Mouse (Mus musculus) MEL-GATA-1-ER (cell line): Measurements from ENCODE around the gene Rgma.

ENCODE experiments used
- DNase-seq: peaks from one replicate; pipeline ENCODE4 v3.0.0-alpha.2; 2012; ENCODE audit warnings: low read depth; ENCODE audit errors: extremely low read depth

Rgma gene

DNA sequence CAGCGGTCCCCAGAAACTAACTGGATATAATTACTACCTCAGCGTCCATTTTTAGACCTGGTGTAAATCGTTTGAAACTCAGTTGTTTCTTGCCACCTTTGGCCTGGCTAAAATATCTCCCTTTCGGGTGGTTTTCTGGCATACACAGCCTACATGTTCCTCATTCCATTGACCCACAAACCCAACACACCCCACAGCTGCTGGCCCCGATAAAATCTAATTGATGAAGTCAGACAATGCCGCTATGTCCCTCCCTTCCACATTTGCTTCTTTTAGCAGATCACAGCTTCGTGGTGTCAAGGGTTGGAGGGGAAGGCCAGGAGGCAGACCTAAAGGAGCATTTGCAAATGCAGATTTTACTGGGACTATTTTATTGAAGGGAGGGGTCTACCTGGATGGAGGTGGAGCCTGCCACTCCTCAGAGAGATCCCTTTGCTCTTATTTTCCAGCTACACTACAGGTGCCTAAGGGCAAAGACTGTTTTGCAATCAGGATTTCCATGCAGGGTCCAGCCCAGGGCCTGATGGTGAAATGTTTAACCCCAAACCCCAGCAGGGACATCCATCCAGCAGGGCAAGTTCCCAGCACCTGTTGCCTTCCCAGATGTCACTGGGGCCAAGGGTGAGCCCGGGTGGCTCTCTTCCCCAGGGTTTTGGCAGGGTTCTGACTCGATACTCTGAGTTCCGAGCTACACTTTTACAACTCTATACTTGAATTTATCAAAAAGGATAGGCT, 3.6 kb upstream of the Rgma start:
- DNase-seq, result no peak

DNA sequence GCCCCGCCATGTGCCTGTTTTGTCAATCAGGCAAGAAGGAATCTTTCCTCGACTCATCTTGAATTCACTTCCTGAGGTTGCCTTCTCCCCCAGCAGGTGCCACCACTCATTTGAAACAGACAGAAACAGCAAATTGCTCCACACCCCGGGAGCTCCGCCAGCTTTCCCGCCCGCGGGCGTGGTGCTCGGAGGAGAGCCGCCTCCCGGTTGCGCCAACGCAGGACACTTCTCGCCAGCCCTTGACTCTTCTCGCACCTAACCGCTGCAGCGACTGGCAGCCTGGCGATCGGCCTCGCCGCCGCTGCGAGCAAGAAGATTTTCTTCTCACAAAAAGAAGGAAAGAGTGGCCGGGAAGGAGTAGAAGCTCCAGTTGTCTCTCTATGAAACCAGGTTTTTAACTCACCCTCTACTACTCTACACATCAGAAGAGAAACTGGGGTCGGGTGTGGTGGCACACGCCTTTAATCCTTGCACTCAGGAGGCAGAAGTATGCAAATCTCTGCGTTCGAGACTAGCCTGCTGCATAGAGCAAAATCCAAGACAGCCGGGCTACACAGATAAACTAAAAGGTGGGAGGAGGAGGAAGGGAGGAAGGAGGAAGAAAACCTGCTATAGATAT, 2.8 kb upstream of the Rgma start:
- no peak for DNase-seq

DNA sequence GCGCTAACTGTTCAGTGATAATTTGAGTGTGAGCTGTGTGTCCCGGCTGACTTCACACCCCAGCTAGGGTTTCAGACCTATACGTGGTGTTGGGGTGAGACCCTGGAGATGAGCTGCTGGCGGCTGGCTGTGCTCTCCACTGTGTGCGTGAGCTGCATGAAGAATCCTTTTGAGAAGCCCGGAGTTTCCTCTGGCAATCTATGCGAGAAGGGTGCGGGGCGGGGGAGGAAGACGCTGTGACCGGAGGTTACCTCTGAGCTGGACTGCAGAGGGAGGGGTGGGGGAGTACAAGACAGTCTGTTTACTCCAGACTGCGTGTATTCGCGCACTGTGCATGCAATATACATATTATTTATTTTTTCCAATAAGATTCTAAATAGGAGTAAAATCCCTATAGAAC, 582 bp upstream of the Rgma start:
- DNase-seq, result no peak

DNA sequence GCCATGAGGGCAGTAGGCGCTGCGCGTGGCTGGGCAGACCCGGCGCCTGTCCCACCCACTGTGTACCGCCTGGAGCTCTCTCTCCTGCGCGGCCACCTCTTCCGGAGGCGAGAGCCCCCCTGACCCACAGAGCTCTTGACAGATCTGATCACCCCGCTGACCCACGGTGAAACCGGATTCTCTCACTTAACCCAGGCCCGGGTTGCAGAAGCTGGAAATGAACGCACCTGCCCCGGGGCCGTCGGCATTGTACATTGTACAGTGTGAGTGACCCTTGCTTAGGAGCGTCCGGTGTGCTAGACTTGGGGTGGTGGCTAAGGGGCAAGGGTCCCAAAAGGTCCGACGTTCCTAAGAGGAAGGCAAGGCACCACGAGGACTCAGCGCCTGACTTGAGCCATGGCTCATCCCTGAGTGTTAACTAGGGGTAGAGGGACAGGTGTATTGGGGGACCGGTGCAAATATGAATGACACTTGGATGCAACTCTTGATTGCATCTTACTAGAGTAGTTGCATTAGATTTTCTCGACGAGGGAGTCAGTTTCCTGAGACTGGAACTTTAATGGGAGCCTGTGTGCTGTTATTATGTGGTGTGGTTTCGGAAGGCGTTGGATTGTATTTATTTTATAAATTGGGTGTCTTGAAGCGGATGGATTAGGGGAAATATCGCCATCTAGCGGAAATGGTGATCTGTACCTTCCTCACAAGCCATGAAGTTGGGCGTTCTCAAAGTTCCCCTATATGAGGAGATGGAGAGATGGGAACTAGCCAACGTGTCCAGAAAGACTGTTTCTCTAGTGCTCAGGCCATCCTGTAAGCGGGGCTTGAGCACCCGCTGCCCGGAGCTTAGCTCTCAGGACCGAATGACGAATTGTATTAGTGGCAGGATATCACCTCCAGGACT, 1.0 kb downstream of the Rgma start:
- no peak for DNase-seq

DNA sequence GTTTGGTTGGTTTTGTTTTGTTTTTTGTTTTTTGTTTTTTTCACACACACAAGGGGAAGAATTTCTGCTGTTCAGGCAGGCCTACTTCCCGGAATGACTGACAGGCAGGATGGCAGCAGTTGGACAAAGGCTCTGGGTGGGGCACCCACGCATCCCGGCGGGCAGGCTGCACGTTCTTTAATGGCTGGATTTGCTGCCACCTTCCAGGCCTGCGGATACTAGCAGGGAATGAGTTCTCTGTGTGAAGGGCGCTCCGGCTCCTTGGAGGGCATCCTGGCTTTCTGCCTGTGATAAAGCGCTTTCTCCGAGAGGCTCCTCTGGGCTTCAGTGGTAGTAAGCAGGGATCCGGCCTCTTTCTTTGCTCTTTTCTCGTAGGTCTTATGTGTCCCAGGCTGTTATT, 2.0 kb downstream of the Rgma start:
- DNase-seq, result no peak

DNA sequence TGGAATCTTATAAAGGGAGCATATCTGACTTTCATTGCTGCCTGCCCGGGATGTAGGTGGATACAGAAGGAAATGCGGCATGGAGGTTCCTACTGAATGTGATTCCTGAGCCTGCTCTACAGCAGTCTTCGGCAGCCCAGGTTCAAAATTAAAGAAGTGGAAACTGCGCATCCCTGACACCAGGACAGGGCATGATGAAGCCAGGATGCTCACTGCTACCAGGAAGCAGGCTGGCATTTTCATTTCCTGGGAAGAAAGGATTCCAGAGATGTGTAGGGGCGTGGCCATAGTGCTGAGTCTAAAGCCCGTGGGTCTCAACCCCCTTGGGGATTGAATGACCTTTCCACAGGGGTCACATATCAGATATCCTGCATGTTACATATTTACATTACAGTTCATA, 2.7 kb downstream of the Rgma start:
- DNase-seq, result no peak

DNA sequence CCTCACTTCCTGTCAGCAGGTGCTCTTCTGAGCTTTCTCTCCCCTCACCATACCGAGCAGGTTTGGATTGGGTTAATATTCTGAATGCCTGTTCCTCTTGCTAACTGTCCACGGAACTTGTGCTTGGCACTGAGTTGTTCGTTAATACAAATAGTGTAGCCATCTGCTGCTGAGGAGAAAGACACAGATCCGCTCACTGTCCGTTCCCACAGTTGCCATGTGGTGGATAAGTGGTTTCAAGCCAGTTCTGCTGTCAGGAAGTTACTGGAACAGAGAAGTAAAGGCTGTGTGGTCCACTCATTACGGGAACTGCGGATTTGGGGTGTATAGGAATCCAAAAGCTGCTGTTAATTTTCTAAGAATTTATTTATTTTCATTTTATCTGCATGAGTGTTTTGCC, 7.5 kb downstream of the Rgma start:
- DNase-seq, result no peak

DNA sequence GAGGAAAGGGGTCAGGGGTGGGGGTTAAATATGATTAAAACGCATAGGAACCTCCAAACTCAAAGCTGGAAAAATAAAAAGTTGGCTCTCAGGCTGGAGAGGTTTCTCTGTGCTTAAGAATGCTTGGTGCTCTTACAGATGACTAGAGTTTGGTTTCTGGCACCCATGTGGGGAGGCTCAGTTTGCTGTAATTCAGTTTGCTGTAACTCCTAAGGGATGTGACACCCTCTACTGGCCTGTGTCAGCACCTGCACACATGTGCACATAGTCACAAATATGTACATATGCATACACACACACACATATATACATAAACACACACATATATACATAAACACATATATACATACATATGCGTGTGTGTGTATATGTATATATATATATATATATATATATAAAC, 13.6 kb downstream of the Rgma start:
- no peak for DNase-seq

DNA sequence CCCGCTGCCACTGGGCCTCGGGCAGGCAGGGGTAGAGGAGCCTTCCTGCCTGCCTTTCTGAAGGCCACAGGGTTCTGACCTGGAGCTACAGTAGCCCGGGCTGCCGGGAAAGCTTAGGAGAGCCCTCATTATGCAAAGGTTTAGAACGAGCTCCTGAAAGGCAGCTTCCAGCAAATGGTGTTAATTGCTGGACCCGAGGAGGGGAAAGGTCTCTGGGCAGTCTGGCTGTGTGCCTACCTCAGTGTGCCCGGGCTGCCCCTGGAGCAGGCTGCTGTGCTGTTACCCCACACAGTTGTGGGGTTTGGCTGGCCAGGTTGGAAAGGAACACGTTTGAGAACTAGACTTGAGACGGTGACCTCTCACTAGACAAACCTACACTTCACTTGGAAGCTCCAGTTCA, 14.1 kb downstream of the Rgma start:
- DNase-seq, result no peak

DNA sequence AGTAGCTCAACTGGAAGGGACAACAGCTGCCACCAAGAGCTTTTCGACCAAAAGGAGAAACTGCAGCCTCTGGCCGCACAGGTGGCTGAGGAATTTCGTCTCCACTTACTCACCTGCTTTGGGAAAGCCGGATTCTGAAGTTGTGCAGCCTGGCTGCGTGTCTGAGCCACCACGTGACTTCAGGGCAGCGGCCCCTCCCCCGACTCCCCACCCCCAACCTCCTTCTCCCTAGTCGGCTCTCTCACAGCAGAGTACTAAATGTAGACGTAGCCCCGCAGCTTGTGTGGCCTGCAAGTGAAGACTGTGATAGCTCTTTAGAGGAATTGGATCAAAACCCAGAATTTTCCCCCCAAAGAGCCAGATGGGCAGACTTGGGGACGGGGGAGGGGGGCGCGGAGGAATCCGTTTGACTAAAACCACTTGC, 14.6 kb downstream of the Rgma start:
- DNase-seq, result no peak

DNA sequence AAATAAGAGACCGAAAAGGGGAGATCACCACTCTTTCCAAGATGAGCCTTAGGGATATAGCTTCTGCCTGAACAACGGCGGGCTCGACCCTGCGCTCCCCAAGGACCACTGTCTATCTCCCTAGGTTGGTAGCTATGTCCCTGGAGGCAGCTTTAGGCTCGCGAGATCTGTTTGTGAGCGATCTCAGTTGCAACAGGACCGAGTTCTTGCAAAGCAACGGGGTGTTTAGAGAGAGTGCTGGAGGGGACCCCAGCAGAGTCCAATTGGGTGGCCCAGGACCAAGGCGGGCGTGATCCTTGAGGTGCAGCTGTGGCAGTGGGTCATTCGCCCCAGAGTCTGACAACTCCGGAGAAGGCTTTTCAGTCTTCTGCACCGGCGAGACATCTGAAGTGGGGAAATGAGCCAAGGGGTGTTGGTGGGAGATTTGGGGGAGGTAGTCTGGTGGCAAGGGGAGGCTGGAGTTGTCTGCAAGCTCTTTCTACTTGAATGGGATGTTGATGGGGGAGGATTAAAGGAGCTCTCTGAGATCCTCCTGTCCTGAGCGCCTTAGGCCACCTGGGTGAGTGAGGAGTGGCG, 15.2 kb downstream of the Rgma start:
- DNase-seq, result no peak

DNA sequence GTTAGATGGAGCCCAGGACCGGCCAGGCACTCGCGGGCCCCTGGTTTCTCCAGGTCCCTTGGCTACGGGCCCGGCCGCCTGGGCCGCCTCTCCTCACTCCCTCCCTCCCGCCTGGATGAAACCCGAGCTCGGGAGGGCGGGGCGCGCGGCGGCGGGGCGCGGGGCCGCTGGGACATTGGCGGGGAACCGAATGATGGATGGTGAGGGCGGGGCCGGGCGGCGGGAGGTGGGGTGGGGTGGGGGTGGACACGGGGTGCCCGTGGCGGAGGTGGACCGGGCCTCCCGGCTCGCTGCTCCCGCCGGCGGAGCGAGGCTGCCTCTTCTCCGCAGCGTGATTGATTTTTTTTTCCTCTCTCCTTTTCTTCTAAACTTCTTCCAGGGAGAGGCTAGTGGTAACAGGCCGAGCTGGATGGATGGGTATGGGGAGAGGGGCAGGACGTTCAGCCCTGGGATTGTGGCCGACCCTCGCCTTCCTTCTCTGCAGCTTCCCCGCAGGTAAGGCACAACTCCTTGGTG, 15.8 kb downstream of the Rgma start:
- DNase-seq, result no peak

DNA sequence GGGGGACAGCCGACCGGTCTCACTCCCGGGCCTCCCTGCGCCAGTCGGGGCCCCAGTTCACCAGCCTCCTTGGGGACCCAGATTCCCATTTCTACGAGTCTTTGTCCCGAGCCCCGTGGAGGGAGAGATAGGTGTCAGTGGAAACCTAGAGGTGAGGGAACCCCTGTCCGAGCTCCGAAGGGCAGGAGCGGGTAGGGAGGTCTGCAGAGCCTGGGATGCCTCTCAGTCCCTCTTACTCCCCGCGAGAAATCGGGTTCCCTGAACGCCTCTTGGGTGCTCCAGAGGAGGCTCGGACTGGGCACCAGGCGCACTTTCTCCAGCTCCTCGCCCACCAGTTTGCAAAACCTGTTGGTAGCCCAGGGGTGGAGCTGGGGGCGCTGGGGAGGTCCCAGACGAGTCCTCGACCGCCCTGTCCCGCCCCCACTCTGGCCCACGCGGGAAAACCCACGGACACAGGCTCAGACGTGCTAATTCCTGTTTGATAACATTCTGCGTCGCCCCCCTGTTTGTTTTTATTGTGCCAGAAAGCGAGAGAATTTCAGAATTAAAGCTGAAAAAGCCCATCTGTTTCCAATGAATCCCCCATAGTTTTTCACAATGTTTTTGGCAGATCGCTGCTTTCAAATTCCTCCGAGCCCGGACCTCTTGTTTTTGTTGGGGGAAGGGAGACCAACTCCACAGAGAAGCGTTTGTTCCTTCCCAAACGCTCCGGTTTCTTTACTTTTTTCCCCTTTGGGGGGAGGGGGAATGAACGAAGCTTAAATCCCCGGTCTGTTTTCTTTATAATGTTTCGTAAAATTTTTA, 16.4 kb downstream of the Rgma start:
- no peak for DNase-seq

DNA sequence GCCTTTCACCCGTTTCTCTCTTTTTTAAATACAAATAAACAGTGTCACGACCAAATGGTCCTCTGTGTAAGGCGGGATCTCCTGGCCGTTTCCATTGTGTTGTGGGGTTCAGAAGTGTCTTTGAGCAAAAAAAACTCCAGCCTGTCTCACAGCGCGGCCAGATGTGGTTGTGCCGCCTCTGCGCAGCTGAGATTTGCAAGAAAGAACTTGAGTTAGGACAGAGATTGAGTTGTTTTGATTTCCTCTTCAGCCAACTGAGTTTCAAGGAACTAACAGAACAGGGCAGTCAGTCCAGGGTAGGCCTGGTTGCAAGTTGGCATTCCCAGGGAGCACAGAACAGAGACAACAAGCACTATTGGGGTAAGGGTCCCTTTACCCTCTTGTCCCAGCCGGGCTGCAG, 17.1 kb downstream of the Rgma start:
- no peak for DNase-seq

DNA sequence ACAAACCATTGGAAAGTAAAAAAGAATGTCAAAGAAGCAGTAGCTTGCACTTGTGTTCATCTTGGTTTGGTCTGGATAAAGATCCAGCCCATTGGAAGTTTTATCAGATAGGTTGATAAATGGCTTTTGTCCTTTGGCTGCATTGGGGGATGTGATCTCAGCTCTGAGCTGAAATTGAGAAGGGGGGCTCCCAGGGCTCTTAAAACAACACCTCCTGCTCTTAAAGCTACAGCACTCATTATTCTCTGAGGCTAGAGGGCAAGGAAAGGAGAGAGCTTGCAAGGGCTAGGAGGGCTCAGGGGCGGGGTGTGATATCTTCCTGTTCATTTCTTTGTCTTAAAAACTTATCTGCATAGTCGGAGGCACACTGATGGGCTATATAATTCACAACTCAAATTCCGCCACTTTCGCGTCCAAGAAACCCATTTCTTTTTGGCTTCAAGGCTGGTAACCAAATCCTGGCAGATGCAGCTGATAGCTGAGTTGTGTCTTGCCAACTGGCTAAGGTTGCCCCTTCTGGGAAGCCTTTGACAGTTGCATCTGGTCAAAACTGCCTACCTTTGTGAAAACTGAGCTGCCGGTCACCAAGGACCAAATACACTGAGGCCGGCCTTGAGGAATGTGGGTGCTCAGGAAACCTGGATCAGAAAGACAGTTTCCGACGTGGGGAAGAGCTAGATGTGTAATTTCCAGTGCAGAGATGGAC, 18.2 kb downstream of the Rgma start:
- no peak for DNase-seq

DNA sequence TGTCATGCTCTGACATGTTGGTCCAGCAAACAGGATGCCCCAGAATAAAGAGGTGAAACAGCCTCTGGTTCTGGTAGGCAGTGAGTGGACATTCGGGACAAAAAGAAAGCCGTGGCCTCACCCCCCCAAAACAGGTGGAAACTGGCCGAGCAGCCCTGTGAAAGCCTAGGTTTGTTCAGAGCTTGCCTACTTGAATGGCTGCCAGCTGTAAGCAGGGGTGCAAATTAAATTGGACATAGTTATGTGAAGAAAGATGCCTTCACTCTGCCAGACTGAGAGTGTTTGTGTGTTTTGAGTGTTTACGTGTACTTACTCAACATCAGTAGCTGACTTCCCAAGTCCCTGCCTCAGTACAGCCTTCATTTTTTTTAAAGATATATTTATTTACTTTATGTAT, 18.7 kb downstream of the Rgma start:
- no peak for DNase-seq

DNA sequence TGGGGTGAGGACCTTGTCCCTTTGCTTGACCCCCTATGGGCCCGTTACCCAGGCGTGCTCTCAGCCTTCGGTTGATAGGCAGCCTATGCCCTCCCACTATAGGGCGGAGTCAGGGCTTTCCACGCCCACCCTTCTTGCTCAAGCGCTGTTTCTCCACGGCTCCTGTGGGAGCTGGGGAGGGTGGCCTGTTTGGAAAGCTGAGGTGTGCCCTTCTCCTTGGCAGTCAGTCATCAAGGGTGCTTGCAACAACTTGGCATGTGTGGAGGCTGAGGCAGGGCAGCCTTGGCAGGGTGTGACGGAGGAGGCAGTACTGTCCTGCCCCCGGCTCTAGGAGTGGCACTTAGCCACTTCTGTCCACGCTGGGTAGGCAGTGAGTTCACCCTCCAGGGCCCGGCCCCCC, 23.0 kb downstream of the Rgma start:
- DNase-seq, result no peak

DNA sequence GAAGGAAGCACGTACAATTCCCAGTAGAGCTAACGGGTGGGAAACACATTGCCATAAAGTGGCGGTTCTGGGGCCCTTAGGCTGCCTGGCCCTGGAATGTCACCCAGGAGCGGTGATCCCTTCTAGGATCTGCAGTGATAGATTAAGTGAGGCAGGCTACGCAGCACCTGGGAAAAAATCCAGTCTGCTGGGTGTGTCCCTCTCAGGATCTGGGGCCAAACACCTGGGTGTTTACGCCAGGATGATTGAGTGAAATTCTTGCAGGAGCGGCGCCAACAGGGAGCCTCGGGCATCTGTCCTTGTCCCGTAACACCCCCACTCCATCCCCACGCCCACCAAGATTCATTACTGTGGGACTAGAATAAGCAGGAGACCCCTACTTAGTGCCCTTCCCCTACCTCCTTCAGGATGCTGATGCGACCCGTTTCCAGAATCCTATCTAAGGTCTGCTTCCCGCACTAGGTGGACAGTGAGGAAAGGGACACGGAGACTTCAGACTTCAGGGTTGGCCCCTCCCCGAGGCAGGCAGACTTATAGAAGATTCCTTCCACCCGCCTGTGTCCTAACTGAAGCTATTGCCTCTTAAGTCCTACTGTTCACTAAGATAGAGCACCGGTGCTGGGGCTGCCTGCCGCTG, 23.6 kb downstream of the Rgma start:
- no peak for DNase-seq

DNA sequence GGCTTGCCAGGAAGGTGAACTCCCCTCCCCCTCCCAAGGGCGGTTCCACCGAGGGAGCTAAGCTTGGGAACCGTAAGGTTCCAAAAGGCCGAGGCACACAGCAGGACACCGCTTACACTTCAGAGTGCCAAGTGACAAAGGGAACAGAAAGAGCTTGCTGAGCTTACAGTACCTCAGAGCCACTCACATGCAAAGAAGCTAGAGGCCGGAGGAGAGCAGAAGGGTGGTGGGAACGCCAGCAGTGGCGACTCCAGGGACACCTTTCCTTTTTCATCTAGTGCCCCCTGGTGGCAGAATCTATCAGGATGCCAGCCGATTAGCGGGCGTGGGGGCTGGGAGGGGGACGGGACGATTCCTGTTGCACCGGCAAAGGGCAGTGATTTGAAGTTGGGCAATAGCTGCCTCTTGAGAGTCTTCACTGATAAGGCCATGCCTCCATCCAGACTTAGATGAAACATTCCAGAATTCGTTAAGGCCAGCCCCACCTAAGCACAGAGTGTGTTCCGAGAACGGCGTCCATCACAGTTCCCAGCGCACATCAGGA, 24.3 kb downstream of the Rgma start:
- DNase-seq, result no peak
